Mouse (Mus musculus) heart, embryonic 11.5 days (tissue): ENCODE measurements around the gene Pthlh. TPM values are rescaled to one million over a fixed set of nuclear protein-coding genes. Genes with fewer than 3 reads are reported as not detected.

Experiments used
- ATAC-seq: fragments of 200-750 bp; cut with Nextera tagmentation; replicated peaks from 2 replicates; pipeline ENCODE4 v1.8.0; 2017; ENCODE audit warnings: moderate library complexity; ENCODE audit not compliant: insufficient number of reproducible peaks, low FRiP score, low TSS enrichment
- H3K27ac ChIP-seq: fragments of 300-500 bp; sonication (generic); 2 replicates; pipeline ENCODE4 v1.5.1; 2014; ENCODE audit warnings: mild to moderate bottlenecking, low read depth, low read length
- H3K27me3 ChIP-seq: fragments of 300-500 bp; sonication (generic); 2 replicates; pipeline ENCODE4 v1.6.1; 2014; ENCODE audit warnings: mild to moderate bottlenecking, low read length, mixed read lengths; ENCODE audit not compliant: control insufficient read depth, insufficient read depth
- H3K36me3 ChIP-seq: fragments of 300-500 bp; sonication (generic); 2 replicates; pipeline ENCODE4 v1.6.1; 2014; ENCODE audit warnings: mild to moderate bottlenecking, low read length, moderate library complexity, mixed read lengths; ENCODE audit not compliant: control insufficient read depth, insufficient read depth
- H3K4me1 ChIP-seq: fragments of 300-500 bp; sonication (generic); 2 replicates; pipeline ENCODE4 v1.6.1; 2014; ENCODE audit warnings: low read length; ENCODE audit not compliant: control insufficient read depth, insufficient read depth
- H3K4me2 ChIP-seq: fragments of 300-500 bp; sonication (generic); 2 replicates; pipeline ENCODE4 v1.6.1; 2014; ENCODE audit warnings: mild to moderate bottlenecking, moderate library complexity
- H3K4me3 ChIP-seq: fragments of 300-500 bp; sonication (generic); 2 replicates; pipeline ENCODE4 v1.5.1; 2014; ENCODE audit warnings: low read depth, low read length
- H3K9ac ChIP-seq: fragments of 300-500 bp; sonication (generic); 2 replicates; pipeline ENCODE4 v1.6.1; 2014; ENCODE audit warnings: mild to moderate bottlenecking, low read depth, low read length, moderate library complexity
- H3K9me3 ChIP-seq: fragments of 300-500 bp; sonication (generic); replicated peaks from 2 replicates; pipeline ENCODE4 v1.6.1; 2016; ENCODE audit warnings: low read length; ENCODE audit not compliant: control insufficient read depth
- WGBS: fragments of 180-500 bp; shearing (Covaris S2); extraction: QIAGEN DNeasy Blood & Tissue Kit; methylation state at CpG from one replicate; pipeline ENCODE4 v1.1.7; 2014; ENCODE audit not compliant: insufficient replicate concordance; 5-methylcytosine and 5-hydroxymethylcytosine counted together
- polyA plus RNA-seq: library from polyadenylated mRNA; unstranded; fragments of >200 nt; fragmentation: Nextera tagmentation; extraction: Ambion mirVana; gene quantifications from 2 replicates; pipeline ENCODE4 v1.2.1, GENCODE M21; 2014

Pthlh gene
- polyA plus RNA-seq, 1 experiment from 2014 or later, result 2.7 TPM

GRCm38 (mm10) chr6:147226696-147227095, 37.3 kb downstream of the Pthlh start:
- Histone ChIP-seq H3K4me2 (no peak overlapping the region), H3K27ac (no peak overlapping the region), H3K9me3 (no peaks in the 10 kb centered on the region), H3K9ac (no peak overlapping the region), H3K36me3 (no peaks in the 10 kb centered on the region), H3K27me3 (no peaks in the 10 kb centered on the region), H3K4me1 (no peaks in the 10 kb centered on the region), H3K4me3 (no peak overlapping the region)
- no peak for ATAC-seq
- 86% methylated on average over 1 of the region's 1 CpGs for WGBS

- Histone ChIP-seq H3K4me3 (no peak overlapping the region), H3K27ac (no peak overlapping the region), H3K4me1 (no peaks in the 10 kb centered on the region), H3K9ac (no peak overlapping the region), H3K36me3 (no peaks in the 10 kb centered on the region), H3K27me3 (no peaks in the 10 kb centered on the region), H3K4me2 (no peak overlapping the region), H3K9me3 (no peaks in the 10 kb centered on the region)
- 72% methylated on average over 5 of the region's 5 CpGs for WGBS
- ATAC-seq, result no peak
Measured at GRCm38 (mm10) chr6:147219099-147219498, 44.9 kb downstream of the Pthlh start.

DNA sequence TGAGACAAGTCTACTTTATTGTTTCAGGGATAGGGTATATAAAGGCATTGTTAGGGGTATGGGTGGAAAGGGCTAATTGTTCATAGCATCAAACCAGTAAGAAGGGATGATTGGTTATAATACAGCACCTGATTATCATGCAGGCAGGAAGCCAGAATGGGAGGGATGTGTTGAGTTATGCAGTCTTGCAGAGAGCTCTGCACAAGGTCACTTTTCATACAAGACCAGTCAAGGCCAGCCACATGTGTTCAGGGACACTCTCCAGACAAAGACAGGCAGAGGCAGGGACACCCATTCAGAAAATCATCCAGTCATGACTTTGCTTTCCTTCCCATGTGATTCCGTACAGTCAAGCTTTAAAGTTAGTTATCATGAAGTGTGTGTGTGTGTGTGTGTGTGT, 47.8 kb downstream of the Pthlh start:
- Histone ChIP-seq H3K27me3 (no peaks in the 10 kb centered on the region), H3K36me3 (no peaks in the 10 kb centered on the region), H3K9ac (no peak overlapping the region), H3K27ac (no peak overlapping the region), H3K4me3 (no peak overlapping the region), H3K9me3 (no peaks in the 10 kb centered on the region), H3K4me2 (no peak overlapping the region), H3K4me1 (no peaks in the 10 kb centered on the region)
- no peak for ATAC-seq
- 73% methylated on average over 1 of the region's 1 CpGs for WGBS

DNA sequence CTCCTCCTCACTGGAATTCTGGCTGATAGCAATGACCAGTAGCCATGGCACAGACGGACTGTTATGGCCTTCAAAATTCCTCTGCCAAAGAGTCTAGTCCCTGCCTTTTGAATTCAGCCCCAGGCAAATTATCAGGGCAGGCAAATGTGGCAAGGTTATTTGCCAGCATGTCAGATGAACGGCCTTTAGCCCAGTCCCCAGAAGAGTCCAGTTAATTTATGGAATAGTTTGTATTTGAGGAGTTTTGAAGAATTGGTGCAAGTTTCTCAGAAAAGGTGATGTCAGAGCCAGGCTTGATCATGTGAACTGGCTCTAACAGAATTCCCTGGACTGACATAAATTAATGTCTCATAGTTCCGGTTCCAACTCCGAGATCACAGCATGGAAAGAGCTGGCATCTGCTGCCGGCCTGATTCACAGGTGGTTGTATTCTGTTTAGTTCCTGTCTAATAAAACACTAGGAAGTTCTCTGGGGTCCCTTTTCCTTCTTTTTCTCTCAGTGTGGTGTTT, 56.1 kb downstream of the Pthlh start:
- H3K27me3 ChIP-seq, result no peaks in the 10 kb centered on the region
- H3K9me3 ChIP-seq, result no peaks in the 10 kb centered on the region
- no peak overlapping the region for H3K4me2 ChIP-seq
- H3K9ac ChIP-seq, result no peak overlapping the region
- no peaks in the 10 kb centered on the region for H3K36me3 ChIP-seq
- no peak overlapping the region for H3K4me3 ChIP-seq
- no peak for ATAC-seq
- no peak overlapping the region for H3K27ac ChIP-seq
- H3K4me1 ChIP-seq, result no peaks in the 10 kb centered on the region
- 81% methylated on average over 5 of the region's 5 CpGs for WGBS

Other genes starting within 250 kb of the Pthlh start
- 1.1 and 1.3 TPM in 2 replicates for gene Rep15, start 231.6 kb downstream of the Pthlh start, polyA plus RNA-seq
- 128 and 135 TPM in 2 replicates for gene Mrps35, start 221.4 kb downstream of the Pthlh start, polyA plus RNA-seq
- gene Mansc4, start 177.2 kb downstream of the Pthlh start, polyA plus RNA-seq, result 0.37 and 0.59 TPM in 2 replicates
- 6.2 and 6.3 TPM in 2 replicates for gene Klhl42, start 172.8 kb downstream of the Pthlh start, polyA plus RNA-seq
- gene Ccdc91, start 211.6 kb upstream of the Pthlh start, polyA plus RNA-seq, result 18.6 and 22.4 TPM in 2 replicates